Mouse (Mus musculus): ENCODE measurements around the gene Gnaq. TPM values are rescaled to one million over a fixed set of nuclear protein-coding genes. Genes with fewer than 3 reads are reported as not detected.

Gnaq gene
- total RNA-seq, 2 experiments from 2014 or later, result 17.8 to 24.9 TPM

GRCm38 (mm10) chr19:16309031-16309430 is 176.4 kb downstream of the Gnaq start:
- no peak for ATAC-seq (ENCODE audit: poor library complexity, severe bottlenecking)

- ATAC-seq (ENCODE audit: poor library complexity, severe bottlenecking), result no peak
Measured at GRCm38 (mm10) chr19:16314295-16314821, 181.7 kb downstream of the Gnaq start.

- ATAC-seq (ENCODE audit: poor library complexity, severe bottlenecking), result no peak
Measured at GRCm38 (mm10) chr19:16315525-16315924, 182.9 kb downstream of the Gnaq start.

- peak; percentile 50 for ATAC-seq (ENCODE audit: poor library complexity, severe bottlenecking)
Measured at GRCm38 (mm10) chr19:16318128-16318811, 185.6 kb downstream of the Gnaq start.

GRCm38 (mm10) chr19:16319986-16320385 is 187.4 kb downstream of the Gnaq start:
- ATAC-seq (ENCODE audit: poor library complexity, severe bottlenecking), result no peak

- peak; percentile 89 for ATAC-seq (ENCODE audit: poor library complexity, severe bottlenecking)
Measured at GRCm38 (mm10) chr19:16322986-16323385, 190.4 kb downstream of the Gnaq start.

- no peak for ATAC-seq (ENCODE audit: poor library complexity, severe bottlenecking)
Measured at GRCm38 (mm10) chr19:16324239-16324638, 191.6 kb downstream of the Gnaq start.

- ATAC-seq (ENCODE audit: poor library complexity, severe bottlenecking), result peak; percentile 69
Measured at GRCm38 (mm10) chr19:16325911-16326310, 193.3 kb downstream of the Gnaq start.

GRCm38 (mm10) chr19:16327401-16328073 is 194.9 kb downstream of the Gnaq start:
- ATAC-seq (ENCODE audit: poor library complexity, severe bottlenecking), result no peak

GRCm38 (mm10) chr19:16328074-16328850 is 195.6 kb downstream of the Gnaq start:
- ATAC-seq (ENCODE audit: poor library complexity, severe bottlenecking), result no peak

- no peak for ATAC-seq (ENCODE audit: poor library complexity, severe bottlenecking)
Measured at GRCm38 (mm10) chr19:16329056-16329455, 196.4 kb downstream of the Gnaq start.

GRCm38 (mm10) chr19:16329648-16330047 is 197.0 kb downstream of the Gnaq start:
- no peak for ATAC-seq (ENCODE audit: poor library complexity, severe bottlenecking)

GRCm38 (mm10) chr19:16330161-16330560 is 197.5 kb downstream of the Gnaq start:
- ATAC-seq (ENCODE audit: poor library complexity, severe bottlenecking), result peak; percentile 83

GRCm38 (mm10) chr19:16331047-16331446 is 198.4 kb downstream of the Gnaq start:
- no peak for ATAC-seq (ENCODE audit: poor library complexity, severe bottlenecking)

GRCm38 (mm10) chr19:16337866-16338530 is 205.4 kb downstream of the Gnaq start:
- no peak for ATAC-seq (ENCODE audit: poor library complexity, severe bottlenecking)

- no peak for ATAC-seq (ENCODE audit: poor library complexity, severe bottlenecking)
Measured at GRCm38 (mm10) chr19:16339954-16340586, 207.4 kb downstream of the Gnaq start.

GRCm38 (mm10) chr19:16342702-16343101 is 210.1 kb downstream of the Gnaq start:
- no peak for ATAC-seq (ENCODE audit: poor library complexity, severe bottlenecking)

GRCm38 (mm10) chr19:16345516-16345915 is 212.9 kb downstream of the Gnaq start:
- ATAC-seq (ENCODE audit: poor library complexity, severe bottlenecking), result no peak

GRCm38 (mm10) chr19:16347037-16347436 is 214.4 kb downstream of the Gnaq start:
- no peak for ATAC-seq (ENCODE audit: poor library complexity, severe bottlenecking)

- no peak for ATAC-seq (ENCODE audit: poor library complexity, severe bottlenecking)
Measured at GRCm38 (mm10) chr19:16353701-16354136, 221.1 kb downstream of the Gnaq start.

All from megakaryocyte, adult 5-6 weeks (primary cell).